Mouse (Mus musculus): ENCODE data around the gene Phactr3. TPM values are rescaled to one million over a fixed set of nuclear protein-coding genes. Genes with fewer than 3 reads are reported as not detected.

Gene Phactr3
- polyA plus RNA-seq, 1 experiment from 2014 or later: 0.05 TPM

DNA sequence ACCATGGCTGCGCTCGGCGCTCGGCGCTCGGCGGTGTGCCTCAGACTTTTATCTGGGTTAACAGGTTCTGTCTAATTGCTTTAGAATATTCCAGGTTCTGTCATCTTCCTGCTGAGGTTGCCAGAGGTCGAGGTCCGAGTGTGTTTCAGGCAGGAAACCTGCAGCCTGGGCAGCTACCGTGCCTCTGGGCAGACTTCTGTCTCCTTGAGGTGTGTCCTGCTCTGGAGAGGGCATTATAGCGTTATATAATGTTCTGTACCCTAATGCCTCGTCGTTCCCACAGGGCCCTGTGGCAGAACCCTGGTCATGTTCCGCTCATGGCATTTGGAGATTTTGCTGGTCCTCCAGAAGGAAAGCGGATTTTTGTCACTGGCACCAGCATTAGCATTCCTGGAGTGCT lies 4.7 kb downstream of the Phactr3 start:
- no peaks in the 10 kb centered on the region for H3K36me3 ChIP-seq
- DNase-seq: no peak
- ATAC-seq (ENCODE audit: low read depth): no peak
- 59% methylated on average over 15 of the region's 15 CpGs for WGBS (ENCODE audit: insufficient replicate concordance)
- peaks cover 20% of the 10 kb centered on the region for H3K27me3 ChIP-seq
- no peak overlapping the region for H3K27ac ChIP-seq
- H3K4me3 ChIP-seq (replicated peaks): no peak overlapping the region
- H3K9me3 ChIP-seq (replicated peaks): no peaks in the 10 kb centered on the region
- H3K9ac ChIP-seq: no peak overlapping the region
- H3K4me2 ChIP-seq: no peak overlapping the region
- H3K4me1 ChIP-seq (replicated peaks): no peaks in the 10 kb centered on the region

DNA sequence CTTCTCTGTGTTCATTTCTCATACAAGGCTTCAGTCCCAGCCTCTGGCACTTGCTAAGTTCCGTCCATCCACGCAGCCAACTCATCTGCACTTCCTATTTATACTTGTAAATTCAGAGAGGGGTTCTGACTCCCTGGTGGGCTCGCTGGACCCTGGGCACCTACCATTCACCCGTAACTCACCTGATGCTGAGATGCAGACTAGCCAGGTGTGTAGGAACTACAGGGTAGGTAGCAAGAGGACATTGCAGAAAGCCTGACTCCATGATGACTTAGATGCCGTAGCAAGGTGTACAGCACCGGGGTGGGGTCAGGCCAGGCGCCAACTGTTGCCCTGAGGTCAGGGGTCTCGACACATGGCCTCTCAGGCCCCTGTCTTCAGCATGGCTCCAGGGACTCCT lies 6.7 kb downstream of the Phactr3 start:
- DNase-seq (no peak), ATAC-seq (ENCODE audit: low read depth) (no peak)
- Histone ChIP-seq H3K27me3 (peaks cover under 1% of the 10 kb centered on the region; the same call in 1 of the 2 replicates), H3K36me3 (no peaks in the 10 kb centered on the region), H3K9ac (no peak overlapping the region), H3K4me1 (replicated peaks) (no peaks in the 10 kb centered on the region), H3K9me3 (replicated peaks) (no peaks in the 10 kb centered on the region), H3K27ac (no peak overlapping the region), H3K4me2 (no peak overlapping the region), H3K4me3 (replicated peaks) (no peak overlapping the region)
- 65% methylated on average over 8 of the region's 8 CpGs for WGBS (ENCODE audit: insufficient replicate concordance)

DNA sequence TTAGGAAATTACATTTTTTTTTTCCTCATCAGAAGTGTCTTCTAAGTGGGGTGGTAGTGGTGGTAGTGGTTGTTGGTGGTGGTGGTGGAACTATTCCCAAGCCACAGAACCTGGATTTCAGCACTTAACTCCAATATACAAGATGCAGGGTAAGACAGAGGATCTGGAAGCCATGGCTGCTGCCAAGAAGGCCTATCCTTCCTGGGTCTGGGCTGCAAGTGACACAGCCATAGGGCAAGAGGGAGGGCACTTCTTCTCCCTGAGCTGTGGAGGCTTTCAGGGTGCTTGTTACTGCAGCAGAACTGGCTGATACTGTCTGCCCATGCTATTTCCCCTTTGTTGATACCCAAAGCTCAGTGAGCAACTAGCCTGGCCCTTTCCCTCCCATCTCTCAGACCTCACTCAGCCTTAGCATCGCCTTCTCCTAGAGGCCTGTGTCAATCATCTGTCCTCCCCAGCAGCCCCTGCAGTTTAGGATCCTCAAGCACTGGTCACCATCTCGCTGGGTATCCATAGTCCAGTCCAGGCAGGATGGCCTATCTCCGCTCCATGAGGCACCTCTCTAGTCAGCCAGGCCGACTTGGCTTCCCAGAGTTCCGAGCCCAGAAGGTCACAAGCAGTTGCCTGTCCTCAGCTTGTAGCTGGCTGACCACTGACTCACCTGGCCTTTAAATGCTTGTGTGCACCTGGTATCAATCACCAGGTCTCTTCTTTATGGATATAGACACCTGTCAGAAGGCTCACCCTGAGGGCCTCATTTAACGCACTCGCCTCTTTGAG lies 7.5 kb downstream of the Phactr3 start:
- Histone ChIP-seq H3K4me3 (replicated peaks) (no peak overlapping the region), H3K9ac (no peak overlapping the region), H3K27ac (no peak overlapping the region), H3K27me3 (no peaks in the 10 kb centered on the region), H3K4me2 (no peak overlapping the region), H3K4me1 (replicated peaks) (no peaks in the 10 kb centered on the region), H3K9me3 (replicated peaks) (no peaks in the 10 kb centered on the region), H3K36me3 (no peaks in the 10 kb centered on the region)
- no peak for DNase-seq
- ATAC-seq (ENCODE audit: low read depth): no peak
- WGBS (ENCODE audit: insufficient replicate concordance): 68% methylated on average over 7 of the region's 7 CpGs

DNA sequence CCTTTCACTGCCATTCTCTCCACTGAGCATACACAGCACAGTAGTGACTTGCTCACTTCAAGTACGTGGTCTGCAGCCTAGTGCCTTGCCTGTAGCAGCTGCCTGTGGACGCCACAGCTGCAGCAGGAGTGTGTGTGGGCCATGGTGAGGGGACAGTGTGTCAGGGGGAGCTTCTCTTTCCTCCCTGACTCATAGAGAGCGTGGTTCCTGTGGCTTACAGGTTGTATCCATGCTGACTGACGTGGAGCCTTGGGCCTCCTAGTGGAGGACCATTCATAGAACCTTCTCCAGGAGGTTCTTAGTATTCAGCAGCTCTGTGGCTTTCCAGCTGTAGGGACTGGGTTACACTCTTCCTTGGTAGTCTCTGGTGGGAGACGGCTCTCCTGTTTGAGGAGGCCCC lies 9.8 kb downstream of the Phactr3 start:
- Histone ChIP-seq H3K4me2 (no peak overlapping the region), H3K36me3 (no peaks in the 10 kb centered on the region), H3K4me3 (replicated peaks) (no peak overlapping the region), H3K9me3 (replicated peaks) (no peaks in the 10 kb centered on the region), H3K9ac (no peak overlapping the region), H3K27me3 (no peaks in the 10 kb centered on the region), H3K4me1 (replicated peaks) (no peaks in the 10 kb centered on the region), H3K27ac (no peak overlapping the region)
- no peak for ATAC-seq (ENCODE audit: low read depth)
- WGBS (ENCODE audit: insufficient replicate concordance): 42% methylated on average over 5 of the region's 5 CpGs
- DNase-seq: no peak

DNA sequence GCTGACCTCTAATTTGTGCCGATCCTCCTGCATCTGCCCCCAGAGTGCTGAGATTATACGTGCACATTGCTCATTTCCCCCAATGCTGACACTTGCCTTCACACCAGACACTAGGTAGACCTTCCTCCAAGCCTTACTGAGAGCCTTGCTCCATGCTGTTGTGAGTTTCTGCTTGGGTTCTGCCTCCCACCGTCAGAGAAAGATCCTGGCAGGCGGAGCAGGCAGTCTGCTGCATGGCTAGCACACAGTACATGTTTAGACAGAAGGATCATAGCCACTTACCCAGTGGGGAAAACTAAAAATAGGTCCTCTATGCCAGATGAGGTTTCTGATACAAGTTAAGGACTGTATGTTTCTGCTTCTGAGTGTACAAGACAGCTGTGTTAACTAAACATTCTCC lies 10.4 kb downstream of the Phactr3 start:
- Histone ChIP-seq H3K27me3 (no peaks in the 10 kb centered on the region), H3K4me1 (replicated peaks) (no peaks in the 10 kb centered on the region), H3K9me3 (replicated peaks) (no peaks in the 10 kb centered on the region), H3K36me3 (no peaks in the 10 kb centered on the region), H3K27ac (no peak overlapping the region), H3K4me3 (replicated peaks) (no peak overlapping the region), H3K4me2 (no peak overlapping the region), H3K9ac (no peak overlapping the region)
- 56% methylated on average over 4 of the region's 4 CpGs for WGBS (ENCODE audit: insufficient replicate concordance)
- ATAC-seq (ENCODE audit: low read depth) (no peak), DNase-seq (no peak)

DNA sequence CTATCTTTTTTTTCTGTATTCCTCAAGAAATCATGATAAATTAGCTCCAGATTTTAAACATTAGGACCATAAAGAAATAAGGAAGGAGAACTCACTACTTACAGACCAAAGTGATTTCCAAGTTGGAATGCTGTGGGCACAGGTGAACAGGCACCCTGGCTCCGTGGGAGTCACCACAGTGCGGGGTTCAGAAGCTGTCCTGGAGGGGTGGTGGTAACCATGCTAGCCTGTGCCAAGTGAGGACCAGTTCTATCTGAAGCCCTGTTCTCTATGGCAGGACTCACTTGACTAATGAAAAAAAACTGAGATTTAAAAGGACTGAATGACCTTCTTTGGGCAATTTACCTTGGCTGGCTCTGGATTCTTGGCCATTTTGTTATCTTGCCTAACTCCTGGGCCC lies 10.9 kb downstream of the Phactr3 start:
- Histone ChIP-seq H3K4me2 (no peak overlapping the region), H3K4me1 (replicated peaks) (no peaks in the 10 kb centered on the region), H3K27ac (no peak overlapping the region), H3K9me3 (replicated peaks) (no peaks in the 10 kb centered on the region), H3K27me3 (no peaks in the 10 kb centered on the region), H3K9ac (no peak overlapping the region), H3K36me3 (no peaks in the 10 kb centered on the region), H3K4me3 (replicated peaks) (no peak overlapping the region)
- DNase-seq (no peak), ATAC-seq (ENCODE audit: low read depth) (no peak)
- 72% methylated on average over 2 of the region's 2 CpGs for WGBS (ENCODE audit: insufficient replicate concordance)

DNA sequence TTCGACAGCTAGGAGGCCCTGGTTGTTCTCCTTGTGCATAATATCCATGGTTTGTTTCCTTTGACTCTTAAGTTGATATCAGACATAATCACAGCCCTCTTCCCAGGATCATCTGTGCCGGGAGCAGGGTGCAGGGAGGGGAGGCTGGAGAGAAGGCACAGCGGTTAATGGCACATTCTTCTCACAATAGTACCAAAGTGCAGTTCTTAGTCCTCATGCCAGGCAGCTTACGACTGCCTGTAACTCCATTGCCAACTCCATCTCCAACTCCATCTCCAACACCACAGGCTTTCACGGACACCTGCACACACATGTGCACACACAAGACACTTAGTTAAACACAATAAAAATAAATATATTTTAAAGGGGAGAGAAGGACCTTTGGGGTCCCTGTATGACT lies 11.8 kb downstream of the Phactr3 start:
- no peak overlapping the region for H3K9ac ChIP-seq
- H3K27ac ChIP-seq: no peak overlapping the region
- 60% methylated on average over 5 of the region's 5 CpGs for WGBS (ENCODE audit: insufficient replicate concordance)
- H3K27me3 ChIP-seq: no peaks in the 10 kb centered on the region
- no peaks in the 10 kb centered on the region for H3K9me3 ChIP-seq (replicated peaks)
- no peak overlapping the region for H3K4me2 ChIP-seq
- H3K36me3 ChIP-seq: no peaks in the 10 kb centered on the region
- no peak overlapping the region for H3K4me3 ChIP-seq (replicated peaks)
- DNase-seq (no peak), ATAC-seq (ENCODE audit: low read depth) (no peak)
- no peaks in the 10 kb centered on the region for H3K4me1 ChIP-seq (replicated peaks)

DNA sequence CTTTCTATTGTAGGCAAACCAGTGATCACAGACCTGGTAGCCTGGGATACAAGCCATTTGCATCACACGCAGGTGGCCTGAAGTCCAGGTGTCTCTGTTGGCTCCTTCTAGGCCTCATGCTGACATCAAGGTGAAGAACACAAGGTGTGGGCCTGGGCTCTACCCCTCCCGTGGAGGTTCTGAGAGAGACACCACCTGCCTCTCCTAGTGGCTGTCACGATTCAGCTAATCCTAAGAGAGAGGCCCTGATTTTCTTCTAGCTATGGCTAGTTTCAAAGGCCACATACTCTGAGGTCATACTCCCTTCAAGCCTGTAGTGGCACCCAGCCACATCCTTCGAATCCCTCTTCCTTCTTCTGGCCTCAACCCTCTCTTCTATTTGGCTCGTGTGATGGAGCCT lies 12.2 kb downstream of the Phactr3 start:
- WGBS (ENCODE audit: insufficient replicate concordance): 46% methylated on average over 5 of the region's 5 CpGs
- no peaks in the 10 kb centered on the region for H3K27me3 ChIP-seq

DNA sequence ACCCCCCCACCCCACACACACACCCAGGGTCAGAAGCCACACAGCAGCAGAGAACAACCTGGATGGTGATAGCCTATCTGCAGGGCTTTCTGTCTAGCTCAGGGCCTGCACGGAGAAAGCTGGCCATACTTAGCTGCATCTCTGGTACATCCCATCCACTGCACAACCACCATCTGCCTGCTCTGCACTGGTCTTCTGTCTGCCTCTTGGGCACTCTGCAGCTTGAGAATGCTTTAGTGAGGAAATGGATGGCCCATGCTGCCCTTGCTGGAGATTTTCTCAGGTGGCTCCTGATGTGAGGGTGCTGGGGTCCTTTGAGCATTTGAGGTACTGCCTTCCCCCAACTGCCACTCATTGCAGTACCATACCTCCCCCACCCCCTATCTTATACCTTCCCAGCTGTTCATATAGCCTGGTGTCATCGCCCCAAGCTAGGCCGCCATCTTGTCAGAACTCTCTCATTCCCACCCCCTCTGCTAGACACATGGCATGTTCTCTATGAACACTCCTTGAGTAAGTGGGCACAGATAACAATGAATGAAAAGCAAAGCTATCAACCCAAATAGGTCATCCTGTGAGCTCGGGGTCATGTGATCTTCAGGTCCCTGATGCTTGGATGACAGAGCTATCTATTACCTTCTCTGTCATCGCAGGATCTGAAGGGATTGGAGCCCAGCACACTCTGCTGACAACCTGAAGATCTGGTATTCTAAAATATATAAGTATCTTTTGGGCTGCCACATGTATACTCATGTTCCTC lies 13.0 kb downstream of the Phactr3 start:
- no peak for DNase-seq
- WGBS (ENCODE audit: insufficient replicate concordance): 62% methylated on average over 5 of the region's 5 CpGs

More for the DNA sequence above, 12.2 kb downstream of the Phactr3 start:
- H3K9ac ChIP-seq: no peak overlapping the region
- no peaks in the 10 kb centered on the region for H3K9me3 ChIP-seq (replicated peaks)
- no peaks in the 10 kb centered on the region for H3K36me3 ChIP-seq
- no peak for ATAC-seq (ENCODE audit: low read depth)
- no peak for DNase-seq
- no peak overlapping the region for H3K4me3 ChIP-seq (replicated peaks)
- H3K4me1 ChIP-seq (replicated peaks): no peaks in the 10 kb centered on the region
- no peak overlapping the region for H3K4me2 ChIP-seq
- H3K27ac ChIP-seq: no peak overlapping the region

DNA sequence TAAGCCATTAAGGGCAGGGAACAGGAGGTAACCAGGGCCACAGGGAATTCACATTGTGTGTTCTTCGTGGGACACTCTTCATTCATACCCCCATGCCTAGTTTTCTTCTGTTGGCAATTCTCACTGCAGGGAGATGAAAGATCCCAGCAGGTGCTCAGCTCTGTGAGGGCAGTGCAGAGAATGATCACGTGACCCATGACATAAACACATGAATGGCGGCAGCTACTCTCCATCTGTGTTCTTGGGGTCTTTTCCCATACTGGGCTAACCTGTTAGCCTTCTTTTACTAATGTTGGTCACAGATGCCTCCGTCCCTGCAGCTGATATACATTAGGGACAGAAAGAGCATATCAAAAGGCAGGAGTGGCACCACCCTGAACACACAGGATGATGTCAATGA lies 16.9 kb downstream of the Phactr3 start:
- 27% methylated on average over 4 of the region's 4 CpGs for WGBS (ENCODE audit: insufficient replicate concordance)
- Histone ChIP-seq H3K27me3 (no peaks in the 10 kb centered on the region), H3K4me2 (no peak overlapping the region), H3K27ac (no peak overlapping the region), H3K4me3 (replicated peaks) (no peak overlapping the region), H3K9ac (no peak overlapping the region), H3K9me3 (replicated peaks) (no peaks in the 10 kb centered on the region), H3K36me3 (no peaks in the 10 kb centered on the region), H3K4me1 (replicated peaks) (no peaks in the 10 kb centered on the region)
- DNase-seq: no peak
- no peak for ATAC-seq (ENCODE audit: low read depth)

More for the DNA sequence above, 13.0 kb downstream of the Phactr3 start:
- H3K9ac ChIP-seq: no peak overlapping the region
- H3K9me3 ChIP-seq (replicated peaks): no peaks in the 10 kb centered on the region
- no peak overlapping the region for H3K4me2 ChIP-seq
- no peak for ATAC-seq (ENCODE audit: low read depth)
- H3K4me1 ChIP-seq (replicated peaks): no peaks in the 10 kb centered on the region
- H3K36me3 ChIP-seq: no peaks in the 10 kb centered on the region
- H3K4me3 ChIP-seq (replicated peaks): no peak overlapping the region
- no peaks in the 10 kb centered on the region for H3K27me3 ChIP-seq
- H3K27ac ChIP-seq: no peak overlapping the region

DNA sequence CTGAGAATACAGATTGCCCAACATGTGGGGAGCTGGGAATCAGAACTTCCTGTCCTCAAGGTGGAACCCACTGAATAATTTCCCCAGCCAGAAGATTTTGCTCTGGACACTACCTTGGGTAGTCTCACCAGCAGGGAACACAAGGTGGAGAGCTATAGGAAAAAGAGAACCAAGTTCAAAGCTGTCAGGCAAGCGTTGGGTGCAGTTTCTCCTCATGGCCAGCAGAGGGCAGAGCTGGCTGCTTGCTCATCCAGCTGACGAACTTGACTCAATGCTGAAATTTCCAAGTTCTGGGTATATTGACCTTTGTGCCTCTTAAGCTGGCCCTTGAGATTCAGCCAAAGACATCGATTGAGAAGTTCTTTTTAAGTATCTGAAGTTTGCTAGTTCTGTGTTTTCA lies 18.7 kb downstream of the Phactr3 start:
- Histone ChIP-seq H3K27me3 (peaks cover 16% of the 10 kb centered on the region), H3K27ac (no peak overlapping the region), H3K4me2 (no peak overlapping the region), H3K9ac (no peak overlapping the region), H3K4me3 (replicated peaks) (no peak overlapping the region), H3K9me3 (replicated peaks) (no peaks in the 10 kb centered on the region), H3K4me1 (replicated peaks) (no peaks in the 10 kb centered on the region), H3K36me3 (no peaks in the 10 kb centered on the region)
- no peak for ATAC-seq (ENCODE audit: low read depth)
- WGBS (ENCODE audit: insufficient replicate concordance): 3% methylated on average over 3 of the region's 3 CpGs
- DNase-seq: no peak

DNA sequence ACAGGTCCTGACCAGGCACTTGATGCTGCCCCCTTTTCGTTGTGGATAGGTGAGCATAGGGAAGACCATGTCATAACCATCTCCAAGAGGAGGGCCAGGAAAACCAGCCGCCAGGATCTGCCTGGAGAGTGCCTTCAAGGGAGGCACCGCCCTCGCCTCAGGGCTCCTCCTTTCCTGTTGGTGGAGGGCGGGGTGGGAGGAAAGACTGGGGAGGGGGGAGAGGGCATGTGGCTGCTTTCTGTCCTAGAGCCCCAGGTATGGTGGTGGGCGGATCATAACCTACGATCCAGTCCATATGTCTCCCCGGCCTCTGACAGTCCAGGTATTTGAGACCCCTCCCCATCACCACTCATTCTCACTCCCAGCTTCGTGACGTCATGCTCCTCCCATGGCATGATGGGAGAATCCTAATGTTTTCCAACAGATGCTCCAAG lies 22.7 kb downstream of the Phactr3 start:
- Histone ChIP-seq H3K36me3 (no peaks in the 10 kb centered on the region), H3K27ac (no peak overlapping the region), H3K9ac (no peak overlapping the region), H3K27me3 (peaks cover 27% of the 10 kb centered on the region), H3K4me1 (replicated peaks) (no peaks in the 10 kb centered on the region), H3K4me3 (replicated peaks) (no peak overlapping the region), H3K4me2 (no peak overlapping the region), H3K9me3 (replicated peaks) (no peaks in the 10 kb centered on the region)
- ATAC-seq (ENCODE audit: low read depth) (no peak), DNase-seq (no peak)
- 11% methylated on average over 9 of the region's 10 CpGs for WGBS (ENCODE audit: insufficient replicate concordance)

Data from liver, embryonic 13.5 days (tissue).